Mouse (Mus musculus): ENCODE measurements at regions not wholly inside any gene's neighbourhood (a gene's known extent, or its start where the extent isn't known, plus 50 kb on each side); places are given as distances from the start of the nearest gene placed in this dataset.
"Not testable (repeated sequence)": the region's sequence is repeated elsewhere in the genome, so short reads cannot be mapped to it uniquely, and the experiment has no call there.

- POLR2A ChIA-PET, CTCF ChIA-PET: not testable (repeated sequence)
Observed at GRCm38 (mm10) chr12:115468569-115468968, 579.0 kb upstream of the Zfp386 start.

DNA sequence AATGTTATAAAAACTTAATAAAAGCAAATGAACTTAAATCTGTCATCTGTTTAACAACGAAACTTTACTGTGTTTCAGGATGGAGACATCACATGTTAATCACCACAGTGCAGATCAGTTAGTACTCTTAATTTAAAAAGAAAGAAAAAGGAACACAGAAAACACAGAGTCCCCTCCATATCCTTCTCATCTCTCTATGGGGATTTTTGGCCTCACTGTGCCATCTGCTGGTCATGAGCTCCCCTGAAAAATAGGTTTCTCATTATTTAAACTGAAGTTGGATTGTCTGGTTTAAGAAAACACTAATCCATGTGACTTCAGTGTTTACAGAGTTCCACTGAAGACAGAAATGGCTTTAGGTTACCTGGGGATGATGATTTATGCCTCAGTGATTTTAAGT, 548.7 kb upstream of the Zfp386 start:
- ChIA-PET CTCF (no interaction called here), POLR2A (no interaction called here)

DNA sequence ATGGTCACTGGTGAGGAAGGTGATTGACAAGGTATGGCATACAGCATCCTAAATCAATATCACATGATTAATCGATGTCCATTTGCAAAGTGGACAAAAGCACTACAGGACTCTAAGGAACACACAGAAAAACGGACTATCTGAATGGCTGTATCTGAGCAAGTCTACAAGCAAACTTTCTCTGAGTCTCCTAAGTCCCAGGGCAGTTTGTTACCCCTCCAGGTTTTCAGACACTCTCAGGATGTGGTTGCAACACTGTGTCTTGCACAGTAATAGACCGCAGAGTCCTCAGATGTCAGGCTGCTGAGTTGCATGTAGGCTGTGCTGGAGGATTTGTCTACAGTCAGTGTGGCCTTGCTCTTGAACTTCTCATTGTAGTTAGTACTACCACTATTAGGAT, 540.2 kb upstream of the Zfp386 start:
- POLR2A ChIA-PET, CTCF ChIA-PET: not testable (repeated sequence)

- CTCF ChIA-PET, POLR2A ChIA-PET: not testable (repeated sequence)
Observed at GRCm38 (mm10) chr12:115508615-115509342, 538.7 kb upstream of the Zfp386 start.

GRCm38 (mm10) chr12:115518778-115519541, 528.6 kb upstream of the Zfp386 start:
- CTCF ChIA-PET, POLR2A ChIA-PET: not testable (repeated sequence)

GRCm38 (mm10) chr12:115527065-115527464, 520.5 kb upstream of the Zfp386 start:
- ChIA-PET CTCF (no interaction called here), POLR2A (no interaction called here)

DNA sequence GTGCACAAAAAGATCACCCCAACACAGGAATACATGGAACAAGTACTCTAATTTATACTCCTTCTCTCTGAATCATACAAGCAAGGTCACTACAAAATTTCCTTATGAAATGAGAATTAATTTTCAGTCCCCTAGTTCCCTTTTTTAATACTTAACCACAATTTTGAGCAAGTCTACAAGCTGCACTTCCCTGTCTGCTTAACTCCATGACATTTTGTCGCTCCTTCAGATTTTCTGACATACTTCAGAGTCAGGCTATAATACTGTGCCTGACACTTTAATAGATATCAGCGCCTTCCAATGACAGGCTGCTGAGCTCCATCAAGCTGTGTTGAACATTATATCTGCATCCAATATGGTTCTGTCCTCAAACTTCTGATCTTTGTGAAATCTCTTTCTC, 505.0 kb upstream of the Zfp386 start:
- POLR2A ChIA-PET, result no interaction called here
- CTCF ChIA-PET, result no interaction called here

DNA sequence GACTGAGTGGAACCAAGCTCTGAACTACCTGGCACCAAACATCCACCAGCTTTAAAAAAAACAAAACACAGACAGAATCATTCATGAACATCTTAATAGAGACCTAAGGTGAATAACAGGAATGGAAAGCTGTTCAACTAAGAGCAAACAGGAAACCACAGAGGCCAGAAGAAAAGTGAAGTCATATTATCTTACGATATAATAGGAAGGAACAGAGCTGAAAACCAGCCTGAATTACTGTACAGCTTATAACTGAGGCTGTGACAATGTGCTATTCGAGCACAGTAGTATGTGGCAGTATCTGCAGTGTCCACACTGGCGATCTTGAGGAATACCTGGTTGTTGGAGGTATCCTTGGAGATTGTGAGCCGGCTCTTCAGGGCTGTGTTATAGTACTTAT, 480.6 kb upstream of the Zfp386 start:
- POLR2A ChIA-PET, CTCF ChIA-PET: not testable (repeated sequence)

- CTCF ChIA-PET, POLR2A ChIA-PET: not testable (repeated sequence)
Observed at GRCm38 (mm10) chr12:115592985-115593384, 454.5 kb upstream of the Zfp386 start.

DNA sequence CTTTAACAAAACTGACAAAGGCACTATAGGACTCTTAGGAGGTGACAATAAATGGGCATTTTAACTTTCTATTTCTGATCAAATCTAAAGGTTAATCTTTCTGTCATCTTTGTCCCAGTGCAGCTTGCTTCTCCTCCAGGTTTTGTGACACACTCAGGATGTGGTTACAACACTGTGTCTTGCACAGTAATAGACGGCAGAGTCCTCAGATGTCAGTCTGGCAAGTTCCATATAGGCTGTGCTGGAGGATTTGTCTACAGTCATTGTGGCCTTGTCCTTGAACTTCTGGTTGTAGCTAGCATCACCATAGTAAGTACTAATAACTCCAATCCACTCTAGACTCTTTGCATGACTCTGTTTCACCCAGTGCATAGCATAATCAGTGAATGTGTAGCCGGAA, 443.8 kb upstream of the Zfp386 start:
- POLR2A ChIA-PET, result no interaction called here
- CTCF ChIA-PET, result no interaction called here

- ChIA-PET CTCF (interaction anchor here in 1 of 4 experiments (0.6 to 0.8 kb wide), 2 partner anchors 40 to 1573 kb away, joined by 3 to 6 read pairs; no protein-coding TSS in a partner anchor), POLR2A (no interaction called here)
Observed at GRCm38 (mm10) chr12:115604951-115605350, 442.6 kb upstream of the Zfp386 start.

- CTCF ChIA-PET, POLR2A ChIA-PET: not testable (repeated sequence)
Observed at GRCm38 (mm10) chr12:115622564-115623233, 424.8 kb upstream of the Zfp386 start.

DNA sequence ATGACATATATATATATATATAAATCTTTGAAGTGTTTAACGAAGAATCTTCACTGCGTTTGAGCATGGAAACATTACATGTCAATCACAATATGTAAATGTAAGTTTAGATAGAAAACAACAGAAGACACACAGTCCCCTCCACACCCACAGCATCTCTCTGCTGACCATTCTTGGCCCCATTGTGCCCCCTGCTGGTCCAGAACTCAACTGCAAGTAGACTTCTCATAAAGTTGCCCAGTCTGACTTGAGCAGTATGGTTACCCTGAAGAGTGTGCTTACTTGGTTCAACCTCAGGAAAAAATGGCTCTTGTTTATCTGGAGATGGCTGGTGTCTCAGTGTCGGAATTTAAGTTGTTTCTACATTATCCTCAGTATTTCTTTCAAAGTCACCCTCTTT, 423.3 kb upstream of the Zfp386 start:
- CTCF ChIA-PET, result interaction anchor here in 1 of 4 experiments (0.7 kb wide), 1 partner anchor 288 kb away, joined by 3 read pairs; no protein-coding TSS in a partner anchor
- POLR2A ChIA-PET, result no interaction called here

- ChIA-PET POLR2A (no interaction called here), CTCF (no interaction called here)
Observed at GRCm38 (mm10) chr12:115647599-115647998, 399.9 kb upstream of the Zfp386 start.

- CTCF ChIA-PET, POLR2A ChIA-PET: not testable (repeated sequence)
Observed at GRCm38 (mm10) chr12:115648161-115648560, 399.4 kb upstream of the Zfp386 start.

DNA sequence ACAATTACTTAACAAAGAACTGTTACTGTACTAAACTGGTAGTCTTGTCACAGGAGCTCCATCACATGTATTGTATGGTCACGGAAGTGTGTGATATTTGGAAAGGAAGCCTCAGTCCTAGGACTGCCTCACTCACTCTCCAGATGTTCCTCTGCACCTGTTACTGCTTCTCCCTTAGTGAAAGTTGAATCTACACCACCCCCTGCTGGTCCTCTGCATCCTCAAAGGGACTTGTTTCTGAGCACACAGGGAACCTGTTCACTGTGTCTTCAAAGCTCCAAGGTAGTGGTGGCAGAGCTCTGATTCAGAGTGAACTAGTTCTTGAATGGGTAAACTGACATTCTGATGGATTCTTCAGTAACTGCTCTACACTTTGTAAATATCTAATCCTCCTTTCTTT, 391.7 kb upstream of the Zfp386 start:
- CTCF ChIA-PET, result no interaction called here
- POLR2A ChIA-PET, result no interaction called here

GRCm38 (mm10) chr12:115664081-115664480, 383.4 kb upstream of the Zfp386 start:
- POLR2A ChIA-PET, CTCF ChIA-PET: not testable (repeated sequence)

GRCm38 (mm10) chr12:115671683-115672082, 375.8 kb upstream of the Zfp386 start:
- CTCF ChIA-PET, POLR2A ChIA-PET: not testable (repeated sequence)

DNA sequence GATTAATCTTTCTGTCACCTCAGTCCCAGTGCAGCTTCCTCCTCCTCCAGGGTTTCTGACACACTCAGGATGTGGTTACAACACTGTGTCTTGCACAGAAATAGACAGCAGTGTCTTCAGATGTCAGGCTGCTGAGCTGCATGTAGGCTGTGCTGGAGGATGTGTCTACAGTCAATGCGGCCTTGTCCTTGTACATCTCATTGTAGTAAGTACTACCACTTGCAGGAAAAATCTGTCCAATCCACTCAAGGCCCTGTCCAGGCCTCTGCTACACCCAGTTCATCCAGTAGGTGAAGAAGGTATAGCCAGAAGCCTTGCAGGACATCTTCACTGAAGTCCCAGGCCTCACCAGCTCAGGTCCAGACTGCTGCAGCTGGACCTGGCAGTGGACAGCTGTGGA, 355.7 kb upstream of the Zfp386 start:
- CTCF ChIA-PET, result no interaction called here
- POLR2A ChIA-PET, result no interaction called here

DNA sequence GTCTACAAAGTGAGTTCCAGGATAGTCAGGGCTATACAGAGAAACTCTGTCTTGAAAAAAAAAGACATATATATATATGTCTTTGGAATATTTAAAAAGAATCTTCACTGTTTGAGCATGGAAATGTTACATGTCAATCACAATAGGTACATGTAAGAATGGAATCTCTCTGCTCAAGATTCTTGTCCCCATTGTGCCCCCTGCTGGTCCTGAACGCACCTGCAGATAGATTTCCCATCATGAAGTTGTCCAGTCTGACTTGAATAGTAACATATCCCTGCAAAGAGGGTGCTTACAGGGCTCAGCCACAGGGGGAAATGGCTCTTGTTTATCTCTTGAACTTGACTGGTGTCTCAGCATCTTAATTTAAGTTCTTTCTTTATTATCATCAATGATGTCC, 337.7 kb upstream of the Zfp386 start:
- CTCF ChIA-PET, POLR2A ChIA-PET: not testable (repeated sequence)

DNA sequence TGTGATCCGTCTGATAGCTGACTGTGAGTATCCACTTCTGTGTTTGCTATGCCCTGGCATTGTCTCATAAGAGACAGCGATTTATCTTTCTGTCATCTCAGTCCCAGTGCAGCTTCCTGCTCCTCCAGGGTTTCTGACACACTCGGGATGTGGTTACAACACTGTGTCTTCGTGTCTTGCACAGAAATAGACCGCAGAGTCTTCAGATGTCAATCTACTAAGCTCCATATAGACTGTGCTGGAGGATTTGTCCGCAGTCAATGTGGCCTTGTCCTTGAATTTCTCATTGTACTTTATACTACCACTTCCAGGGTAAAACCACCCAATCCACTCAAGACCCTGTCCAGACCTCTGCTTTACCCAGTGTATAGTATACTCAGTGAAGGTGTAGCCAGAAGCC, 305.5 kb upstream of the Zfp386 start:
- POLR2A ChIA-PET, CTCF ChIA-PET: not testable (repeated sequence)
